In genomic region chr9:62050801-62051200, GRCm38 (mm10) we compare ENCODE assay signal across 8 mouse cellular contexts. TPM values are rescaled to one million over a fixed set of nuclear protein-coding genes. Genes with fewer than 3 reads are reported as not detected.
DNase-seq lines count a peak whose midpoint lies in the region; ATAC-seq and TF ChIP-seq lines count a peak whose summit lies in the region.
"Had no signal": no experiment of that assay in that cellular context is flagged by ENCODE, and none has a peak within 500 bp of the region (broad histone marks: within the 10 kb centered on the region; RNA-seq: fewer than 3 reads in every experiment).

No protein-coding gene starts in this region.

- H3K27me3 ChIP-seq in ES-Bruce4 (ENCODE audit: control insufficient read depth, insufficient read depth, low read length, poor library complexity, severe bottlenecking) = no peaks in the 10 kb centered on the region
- H3K27me3 ChIP-seq: limb, embryonic 15.5 days had no signal

- peak; percentile 12 to 24 for DNase-seq in layer of hippocampus, adult 2 months (ENCODE audit: low spot score in 2 of 2)
- no peak for DNase-seq in layer of hippocampus, postnatal 10 days (ENCODE audit: low spot score in 2 of 2)
- DNase-seq in ZHBTc4 (ENCODE audit: low read depth, low spot score) = peak; percentile 79
- DNase-seq in kidney, postnatal 36 days = peak; percentile 40 to 61
- DNase-seq in cerebellum, adult 11-12 months = no peak

- no peak overlapping the region for H3K9ac ChIP-seq in ES-Bruce4 (ENCODE audit: low read depth, poor library complexity, severe bottlenecking)
- H3K9ac ChIP-seq: limb, embryonic 15.5 days had no signal

- no peaks in the 10 kb centered on the region for H3K36me3 ChIP-seq in ES-Bruce4 (ENCODE audit: control insufficient read depth, insufficient read depth, low read length, poor library complexity, severe bottlenecking)
- H3K36me3 ChIP-seq: limb, embryonic 15.5 days had no signal

- no peak for ATAC-seq in activated CD4-positive, CD25-positive, alpha-beta regulatory T cell, adult 4 months

- no peak overlapping the region for H3K4me3 ChIP-seq in layer of hippocampus, adult 2 months
- H3K4me3 ChIP-seq in ES-Bruce4 (ENCODE audit: low read depth, low read length) = 0 out of 2 replicates have a peak overlapping the region, but pooled peaks have one; percentile 21
- H3K4me3 ChIP-seq: limb, embryonic 15.5 days had no signal

- no peak for TF ChIP-seq EP300 in ES-Bruce4 (IDR thresholded peaks at IDR 0.05; ENCODE audit: insufficient read depth, low read depth, low read length)

- no peak overlapping the region for H3K27ac ChIP-seq in layer of hippocampus, adult 2 months
- no peak overlapping the region for H3K27ac ChIP-seq in ES-Bruce4 (ENCODE audit: insufficient read depth, low read length)
- H3K27ac ChIP-seq: limb, embryonic 15.5 days had no signal

- H3K4me1 ChIP-seq in ES-Bruce4 (ENCODE audit: control insufficient read depth, insufficient read depth, low read length) = no peaks in the 10 kb centered on the region
- H3K4me1 ChIP-seq: limb, embryonic 15.5 days had no signal

- TF ChIP-seq CTCF in layer of hippocampus, adult 2 months (conservative IDR thresholded peaks at IDR 0.05) = peak; percentile 79
- TF ChIP-seq CTCF in ES-Bruce4 (IDR thresholded peaks at IDR 0.05; ENCODE audit: low read depth, low read length) = peak; percentile 90

- no peaks in the 10 kb centered on the region for H3K9me3 ChIP-seq in ES-Bruce4 (replicated peaks; ENCODE audit: control insufficient read depth, insufficient read depth, low read length, poor library complexity, severe bottlenecking)
- H3K9me3 ChIP-seq: limb, embryonic 15.5 days had no signal

- TF ChIP-seq POLR2A in ES-Bruce4 (IDR thresholded peaks at IDR 0.05; ENCODE audit: insufficient read depth, low read length) = no peak

RNA-seq across cellular contexts. Expression of gene Paqr5, which starts 24.1 kb away (rescaled TPM):
- 1 to 10 TPM; 3.9 to 6.3 TPM for total RNA-seq in layer of hippocampus, adult 2 months (2021)
- 1 to 10 TPM in 1 of 2 experiments, under 1 TPM in 1; 0.94 to 1.1 TPM for total RNA-seq in layer of hippocampus, postnatal 10 days (2021)
- 0.93 and 1.6 TPM in 2 replicates for polyA plus RNA-seq in ES-Bruce4 (2011; ENCODE audit: insufficient read depth, insufficient read length, low read depth, missing spikeins)
- polyA plus RNA-seq in activated CD4-positive, CD25-positive, alpha-beta regulatory T cell, adult 4 months (2017; shearing (Covaris generic)) = under 1 TPM in 1 of 2 experiments, not detected in 1; 0.26 TPM

Comparison
In these comparisons a context has a peak if more than half of its experiments do, and no peak if none do; other contexts are left out.
1. DNase-seq: peak in layer of hippocampus, adult 2 months (2 of 2), ZHBTc4 (single experiment) and kidney, postnatal 36 days (2 of 2); none in layer of hippocampus, postnatal 10 days (0 of 2) and cerebellum, adult 11-12 months (single experiment).